Mouse (Mus musculus) midbrain, embryonic 16.5 days (tissue): ENCODE results near the gene Lsp1. TPM values are rescaled to one million over a fixed set of nuclear protein-coding genes. Genes with fewer than 3 reads are reported as not detected.

Experiments used
- ATAC-seq: fragments of 200-750 bp; cut with Nextera tagmentation; 2 replicates; pipeline ENCODE4 v1.8.0; 2017; ENCODE audit warnings: moderate TSS enrichment
- H3K27ac ChIP-seq: fragments of 300-500 bp; sonication (generic); 2 replicates; pipeline ENCODE4 v1.5.1; 2014; ENCODE audit warnings: mild to moderate bottlenecking, low read length, mixed read lengths
- H3K27me3 ChIP-seq: fragments of 300-500 bp; sonication (generic); 2 replicates; pipeline ENCODE4 v1.6.1; 2014; ENCODE audit warnings: low read depth, low read length, mixed read lengths; ENCODE audit not compliant: control insufficient read depth, insufficient read depth
- H3K36me3 ChIP-seq: fragments of 300-500 bp; sonication (generic); 2 replicates; pipeline ENCODE4 v1.6.1; 2014; ENCODE audit warnings: mild to moderate bottlenecking, low read length, moderate library complexity, mixed read lengths; ENCODE audit not compliant: control insufficient read depth, insufficient read depth
- H3K4me1 ChIP-seq: fragments of 300-500 bp; sonication (generic); 2 replicates; pipeline ENCODE4 v1.6.1; 2014; ENCODE audit warnings: mild to moderate bottlenecking, low read length, mixed read lengths; ENCODE audit not compliant: control insufficient read depth, insufficient read depth
- H3K4me2 ChIP-seq: fragments of 300-500 bp; sonication (generic); 2 replicates; pipeline ENCODE4 v1.6.1; 2014; ENCODE audit warnings: mild to moderate bottlenecking, low read length, mixed read lengths
- H3K4me3 ChIP-seq: fragments of 300-500 bp; sonication (generic); 2 replicates; pipeline ENCODE4 v1.5.1; 2014; ENCODE audit warnings: low read depth, mild to moderate bottlenecking, low read length, moderate library complexity, mixed read lengths
- H3K9ac ChIP-seq: fragments of 300-500 bp; sonication (generic); 2 replicates; pipeline ENCODE4 v1.6.1; 2014; ENCODE audit warnings: low read depth, low read length, mixed read lengths
- H3K9me3 ChIP-seq: fragments of 300-500 bp; sonication (generic); replicated peaks from 2 replicates; pipeline ENCODE4 v1.6.1; 2014; ENCODE audit warnings: mild to moderate bottlenecking, low read length, mixed read lengths; ENCODE audit not compliant: control insufficient read depth, poor library complexity, severe bottlenecking
- WGBS: fragments of 180-500 bp; shearing (Covaris S2); extraction: QIAGEN DNeasy Blood & Tissue Kit; methylation state at CpG from one replicate; pipeline ENCODE4 v1.1.7; 2014; 5-methylcytosine and 5-hydroxymethylcytosine counted together
- polyA plus RNA-seq: library from polyadenylated mRNA; unstranded; fragments of >200 nt; fragmentation: Nextera tagmentation; extraction: Ambion mirVana; gene quantifications from 2 replicates; pipeline ENCODE4 v1.2.1, GENCODE M21; 2015

Gene Lsp1
- polyA plus RNA-seq, 1 experiment from 2014 or later = 4.8 TPM

DNA sequence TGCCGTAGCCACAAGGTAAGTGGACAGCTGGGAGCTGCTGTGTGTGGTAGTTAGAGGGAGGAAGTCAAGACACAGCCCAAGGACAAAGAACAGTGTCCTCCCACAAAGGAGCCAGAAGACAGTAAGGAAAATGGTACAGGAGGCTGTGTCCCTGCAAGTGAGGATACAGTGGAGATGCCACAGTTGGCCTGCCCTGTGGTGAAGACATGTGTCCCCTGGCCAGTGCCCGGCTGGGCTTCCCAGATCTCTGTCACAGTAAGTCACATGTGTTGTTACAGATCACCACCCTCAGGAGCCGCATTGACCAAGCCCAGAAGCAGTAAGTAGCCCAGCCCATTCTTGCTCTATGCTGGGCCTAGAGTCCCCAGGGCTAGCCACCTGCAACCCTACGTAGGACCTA lies 53.4 kb downstream of the Lsp1 start:
- H3K9ac ChIP-seq = no peak overlapping the region
- WGBS = 93% methylated on average over 4 of the region's 4 CpGs

GRCm38 (mm10) chr7:142516221-142516978 lies 55.8 kb downstream of the Lsp1 start:
- peak overlapping the region; percentile 50 for H3K27ac ChIP-seq

More for the DNA sequence above, 53.4 kb downstream of the Lsp1 start:
- H3K4me3 ChIP-seq = no peak overlapping the region
- H3K36me3 ChIP-seq = no peaks in the 10 kb centered on the region
- ATAC-seq = no peak
- H3K9me3 ChIP-seq = no peaks in the 10 kb centered on the region
- peaks cover 18% of the 10 kb centered on the region for H3K4me1 ChIP-seq
- H3K27me3 ChIP-seq = no peaks in the 10 kb centered on the region
- H3K27ac ChIP-seq = no peak overlapping the region
- no peak overlapping the region for H3K4me2 ChIP-seq

DNA sequence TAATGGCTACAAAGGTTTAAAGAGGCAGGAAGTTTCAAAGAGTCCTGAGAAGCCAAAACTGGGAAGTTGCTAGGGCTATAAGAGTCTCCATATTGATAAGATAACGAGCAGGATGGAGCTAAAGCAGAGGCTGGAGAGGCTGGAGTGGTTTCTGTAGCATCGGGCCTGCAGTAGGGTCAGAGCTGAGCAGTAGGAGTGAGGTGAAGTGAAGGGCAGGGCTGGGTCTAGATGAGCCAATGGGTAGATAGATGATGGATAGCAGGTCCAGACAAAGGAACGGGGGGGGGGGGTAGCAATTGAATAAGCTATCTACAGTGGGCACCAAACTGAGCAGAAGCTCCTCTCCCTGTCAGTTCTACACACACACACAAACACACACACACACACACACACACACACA lies 56.9 kb downstream of the Lsp1 start:
- ATAC-seq = no peak
- no peaks in the 10 kb centered on the region for H3K9me3 ChIP-seq
- 89% methylated on average over 3 of the region's 3 CpGs for WGBS
- H3K36me3 ChIP-seq = no peaks in the 10 kb centered on the region
- H3K27me3 ChIP-seq = no peaks in the 10 kb centered on the region
- no peak overlapping the region for H3K4me2 ChIP-seq
- H3K4me1 ChIP-seq = peaks cover 14% of the 10 kb centered on the region
- no peak overlapping the region for H3K4me3 ChIP-seq
- H3K27ac ChIP-seq = no peak overlapping the region
- H3K9ac ChIP-seq = no peak overlapping the region

More at GRCm38 (mm10) chr7:142516221-142516978, 55.8 kb downstream of the Lsp1 start:
- H3K4me2 ChIP-seq = peak overlapping the region; percentile 49
- peak overlapping the region; percentile 54; the same call in 1 of the 2 replicates for H3K9ac ChIP-seq
- 48% methylated on average over 21 of the region's 21 CpGs for WGBS
- no peaks in the 10 kb centered on the region for H3K9me3 ChIP-seq
- no peaks in the 10 kb centered on the region for H3K27me3 ChIP-seq
- H3K4me3 ChIP-seq = no peak overlapping the region
- H3K36me3 ChIP-seq = no peaks in the 10 kb centered on the region
- peaks cover 14% of the 10 kb centered on the region for H3K4me1 ChIP-seq
- ATAC-seq = peak; percentile 66; the same call in 1 of the 2 replicates

DNA sequence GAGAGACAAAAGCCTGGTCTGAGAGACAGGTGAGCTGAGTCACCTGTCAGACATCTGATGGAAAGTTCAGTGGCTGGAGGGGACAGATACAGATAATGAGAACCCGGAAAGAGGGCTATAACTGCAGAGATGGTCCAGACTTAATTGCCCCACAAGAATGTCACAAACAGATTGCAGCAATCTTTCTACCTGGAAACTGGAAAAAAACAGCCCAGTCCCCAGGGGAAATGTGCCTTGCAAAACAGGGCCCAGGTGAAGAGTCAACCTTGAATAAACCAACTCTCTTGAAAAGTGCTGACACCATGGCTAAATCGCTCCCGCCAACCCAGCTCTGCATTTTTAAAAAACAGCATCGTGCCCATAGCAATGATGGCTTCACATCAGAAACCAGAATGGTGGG lies 59.7 kb downstream of the Lsp1 start:
- no peak overlapping the region for H3K9ac ChIP-seq
- 91% methylated on average over 4 of the region's 4 CpGs for WGBS
- no peaks in the 10 kb centered on the region for H3K27me3 ChIP-seq
- no peaks in the 10 kb centered on the region for H3K36me3 ChIP-seq
- H3K4me3 ChIP-seq = no peak overlapping the region
- H3K27ac ChIP-seq = no peak overlapping the region
- peaks cover 14% of the 10 kb centered on the region for H3K4me1 ChIP-seq
- no peak overlapping the region for H3K4me2 ChIP-seq
- ATAC-seq = no peak
- H3K9me3 ChIP-seq = no peaks in the 10 kb centered on the region

DNA sequence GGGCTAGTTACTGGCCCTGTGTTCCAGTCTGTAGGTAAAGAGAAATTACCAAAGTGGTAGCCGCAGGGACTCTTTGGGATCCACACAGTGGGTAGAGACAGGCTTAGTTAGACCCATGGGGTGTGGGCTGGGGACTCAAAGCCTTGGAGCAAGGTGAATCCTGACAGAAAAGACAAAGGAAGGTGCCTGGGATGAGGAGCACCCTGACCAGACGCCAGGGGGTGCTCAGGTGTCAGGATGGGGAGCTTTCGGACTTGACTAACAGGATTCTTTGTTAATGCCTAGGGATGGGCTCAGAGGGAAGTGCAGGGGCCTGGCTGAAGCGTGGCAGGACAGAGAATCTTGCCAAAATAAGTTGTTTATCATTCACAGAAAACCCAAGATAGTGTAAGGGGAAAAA lies 61.7 kb downstream of the Lsp1 start:
- Histone ChIP-seq H3K27me3 (no peaks in the 10 kb centered on the region), H3K9me3 (no peaks in the 10 kb centered on the region), H3K4me2 (no peak overlapping the region), H3K36me3 (no peaks in the 10 kb centered on the region), H3K4me3 (no peak overlapping the region), H3K9ac (no peak overlapping the region), H3K4me1 (no peaks in the 10 kb centered on the region), H3K27ac (no peak overlapping the region)
- 23% methylated on average over 4 of the region's 4 CpGs for WGBS
- no peak for ATAC-seq

- H3K9me3 ChIP-seq = no peaks in the 10 kb centered on the region
- no peak for ATAC-seq
- no peaks in the 10 kb centered on the region for H3K27me3 ChIP-seq
- H3K36me3 ChIP-seq = no peaks in the 10 kb centered on the region
- no peak overlapping the region for H3K4me2 ChIP-seq
- H3K27ac ChIP-seq = no peak overlapping the region
- no peak overlapping the region for H3K4me3 ChIP-seq
- 56% methylated on average over 17 of the region's 17 CpGs for WGBS
- no peaks in the 10 kb centered on the region for H3K4me1 ChIP-seq
- H3K9ac ChIP-seq = no peak overlapping the region
Observed at GRCm38 (mm10) chr7:142523200-142523990, 62.8 kb downstream of the Lsp1 start.

GRCm38 (mm10) chr7:142525342-142526178 lies 65.0 kb downstream of the Lsp1 start:
- no peak for ATAC-seq
- Histone ChIP-seq H3K27me3 (no peaks in the 10 kb centered on the region), H3K4me1 (no peaks in the 10 kb centered on the region), H3K9ac (no peak overlapping the region), H3K4me2 (no peak overlapping the region), H3K9me3 (no peaks in the 10 kb centered on the region), H3K27ac (no peak overlapping the region), H3K36me3 (no peaks in the 10 kb centered on the region), H3K4me3 (no peak overlapping the region)
- 30% methylated on average over 13 of the region's 13 CpGs for WGBS

GRCm38 (mm10) chr7:142529350-142529749 lies 68.7 kb downstream of the Lsp1 start:
- ATAC-seq = no peak

More at GRCm38 (mm10) chr7:142529350-142529749, 68.7 kb downstream of the Lsp1 start:
- H3K27ac ChIP-seq = no peak overlapping the region
- no peak overlapping the region for H3K4me3 ChIP-seq
- WGBS = 78% methylated on average over 10 of the region's 10 CpGs
- H3K4me1 ChIP-seq = peaks cover 9% of the 10 kb centered on the region
- H3K9ac ChIP-seq = no peak overlapping the region
- H3K27me3 ChIP-seq = no peaks in the 10 kb centered on the region
- no peaks in the 10 kb centered on the region for H3K9me3 ChIP-seq
- no peaks in the 10 kb centered on the region for H3K36me3 ChIP-seq
- H3K4me2 ChIP-seq = no peak overlapping the region
